Mouse (Mus musculus) hindbrain, postnatal 0 days (tissue): ENCODE data around the gene Adap2. TPM values are rescaled to one million over a fixed set of nuclear protein-coding genes. Genes with fewer than 3 reads are reported as not detected.

Experiments used
- ATAC-seq: fragments of 200-750 bp; cut with Nextera tagmentation; 2 replicates; pipeline ENCODE4 v1.8.0; 2017; ENCODE audit warnings: mild to moderate bottlenecking, moderate TSS enrichment, moderate library complexity
- DNase-seq: peaks from one replicate; pipeline ENCODE4 v3.0.0-alpha.2; 2015; ENCODE audit warnings: low spot score
- H3K27ac ChIP-seq: fragments of 300-500 bp; sonication (generic); 2 replicates; pipeline ENCODE4 v1.5.1; 2014; ENCODE audit warnings: mild to moderate bottlenecking
- H3K27me3 ChIP-seq: fragments of 300-500 bp; sonication (generic); 2 replicates; pipeline ENCODE4 v1.6.1; 2014; ENCODE audit warnings: low read length, mixed read lengths; ENCODE audit not compliant: insufficient read depth
- H3K36me3 ChIP-seq: fragments of 300-500 bp; sonication (generic); 2 replicates; pipeline ENCODE4 v1.6.1; 2014; ENCODE audit warnings: low read length, mixed read lengths; ENCODE audit not compliant: insufficient read depth
- H3K4me1 ChIP-seq: fragments of 300-500 bp; sonication (generic); 2 replicates; pipeline ENCODE4 v1.6.1; 2014; ENCODE audit warnings: antibody characterized with exemption, low read length, mixed read lengths; ENCODE audit not compliant: insufficient read depth
- H3K4me2 ChIP-seq: fragments of 300-500 bp; sonication (generic); 2 replicates; pipeline ENCODE4 v1.6.1; 2014; ENCODE audit warnings: low read depth, mild to moderate bottlenecking, low read length, moderate library complexity, mixed read lengths
- H3K4me3 ChIP-seq: fragments of 300-500 bp; sonication (generic); 2 replicates; pipeline ENCODE4 v1.5.1; 2014; ENCODE audit warnings: low read length
- H3K9ac ChIP-seq: fragments of 300-500 bp; sonication (generic); replicated peaks from 2 replicates; pipeline ENCODE4 v1.6.1; 2014; ENCODE audit warnings: mild to moderate bottlenecking, low read length, moderate library complexity, mixed read lengths
- H3K9me3 ChIP-seq: fragments of 300-500 bp; sonication (generic); 2 replicates; pipeline ENCODE4 v1.6.1; 2016; ENCODE audit warnings: low read length, mixed read lengths
- CTCF ChIP-seq: IDR thresholded peaks from 2 replicates; pipeline ENCODE4 v1.5.1; 2016; ENCODE audit warnings: antibody characterized with exemption, control low read depth, low read depth
- WGBS: fragments of 180-500 bp; shearing (Covaris S2); extraction: QIAGEN DNeasy Blood & Tissue Kit; methylation state at CpG from one replicate; pipeline ENCODE4 v1.1.7; 2014; 5-methylcytosine and 5-hydroxymethylcytosine counted together
- polyA plus RNA-seq: library from polyadenylated mRNA; unstranded; fragments of >200 nt; fragmentation: Nextera tagmentation; extraction: Ambion mirVana; gene quantifications from 2 replicates; pipeline ENCODE4 v1.2.1, GENCODE M21; 2015
- total RNA-seq: library from RNA; depleted of rRNA; stranded (reverse); fragments of >200 nt; gene quantifications from 2 replicates; pipeline ENCODE4 v1.2.3, GENCODE M21; 2014

The Adap2 gene
- total and polyA plus RNA-seq, 2 experiments from 2014 or later, result 4.1 to 4.9 TPM

GRCm38 (mm10) chr11:80193827-80194226, 39.9 kb downstream of the Adap2 start:
- no peak overlapping the region for H3K27ac ChIP-seq
- no peaks in the 10 kb centered on the region for H3K9me3 ChIP-seq
- no peaks in the 10 kb centered on the region for H3K27me3 ChIP-seq
- TF ChIP-seq CTCF, result no peak
- no peaks in the 10 kb centered on the region for H3K4me1 ChIP-seq
- H3K4me2 ChIP-seq, result no peak overlapping the region
- DNase-seq (no peak), ATAC-seq (no peak)
- WGBS, result 73% methylated on average over 4 of the region's 4 CpGs
- H3K4me3 ChIP-seq, result no peak overlapping the region
- no peaks in the 10 kb centered on the region for H3K36me3 ChIP-seq
- no peak overlapping the region for H3K9ac ChIP-seq

- DNase-seq (no peak), ATAC-seq (no peak)
- Histone ChIP-seq H3K9me3 (no peaks in the 10 kb centered on the region), H3K4me2 (no peak overlapping the region), H3K36me3 (no peaks in the 10 kb centered on the region), H3K4me1 (no peaks in the 10 kb centered on the region), H3K4me3 (no peak overlapping the region), H3K9ac (no peak overlapping the region), H3K27ac (no peak overlapping the region), H3K27me3 (no peaks in the 10 kb centered on the region)
- no peak for TF ChIP-seq CTCF
- WGBS, result 87% methylated on average over 7 of the region's 7 CpGs
Observed at GRCm38 (mm10) chr11:80196351-80196750, 42.4 kb downstream of the Adap2 start.

- Histone ChIP-seq H3K9ac (no peak overlapping the region), H3K9me3 (no peaks in the 10 kb centered on the region), H3K4me1 (no peaks in the 10 kb centered on the region), H3K4me3 (no peak overlapping the region), H3K4me2 (no peak overlapping the region), H3K27me3 (no peaks in the 10 kb centered on the region), H3K27ac (no peak overlapping the region), H3K36me3 (no peaks in the 10 kb centered on the region)
- DNase-seq, result no peak
- 94% methylated on average over 3 of the region's 3 CpGs for WGBS
- no peak for TF ChIP-seq CTCF
- ATAC-seq, result no peak
Observed at GRCm38 (mm10) chr11:80199316-80199715, 45.4 kb downstream of the Adap2 start.

- no peak for DNase-seq
- H3K4me2 ChIP-seq, result no peak overlapping the region
- H3K4me3 ChIP-seq, result no peak overlapping the region
- H3K27ac ChIP-seq, result no peak overlapping the region
- ATAC-seq, result no peak
- H3K27me3 ChIP-seq, result no peaks in the 10 kb centered on the region
- H3K36me3 ChIP-seq, result no peaks in the 10 kb centered on the region
- no peaks in the 10 kb centered on the region for H3K9me3 ChIP-seq
- TF ChIP-seq CTCF, result peak; percentile 14; the same call in 1 of the 2 replicates
- H3K9ac ChIP-seq, result no peak overlapping the region
- no peaks in the 10 kb centered on the region for H3K4me1 ChIP-seq
- 93% methylated on average over 2 of the region's 2 CpGs for WGBS
Observed at GRCm38 (mm10) chr11:80199773-80200172, 45.9 kb downstream of the Adap2 start.

- Histone ChIP-seq H3K27ac (no peak overlapping the region), H3K27me3 (no peaks in the 10 kb centered on the region), H3K36me3 (no peaks in the 10 kb centered on the region), H3K4me1 (no peaks in the 10 kb centered on the region), H3K4me3 (no peak overlapping the region), H3K9ac (no peak overlapping the region), H3K9me3 (no peaks in the 10 kb centered on the region), H3K4me2 (no peak overlapping the region)
- WGBS, result 88% methylated on average over 1 of the region's 1 CpGs
- DNase-seq (peak; percentile 27), ATAC-seq (no peak)
- peak; percentile 50 for TF ChIP-seq CTCF
Observed at GRCm38 (mm10) chr11:80200326-80200725, 46.4 kb downstream of the Adap2 start.

GRCm38 (mm10) chr11:80202296-80202695, 48.4 kb downstream of the Adap2 start:
- WGBS, result 82% methylated on average over 6 of the region's 6 CpGs
- ATAC-seq, result no peak
- no peaks in the 10 kb centered on the region for H3K9me3 ChIP-seq
- no peaks in the 10 kb centered on the region for H3K27me3 ChIP-seq
- DNase-seq, result no peak
- no peaks in the 10 kb centered on the region for H3K36me3 ChIP-seq
- H3K4me3 ChIP-seq, result no peak overlapping the region
- no peak overlapping the region for H3K9ac ChIP-seq
- no peak overlapping the region for H3K27ac ChIP-seq
- H3K4me1 ChIP-seq, result no peaks in the 10 kb centered on the region
- no peak overlapping the region for H3K4me2 ChIP-seq
- no peak for TF ChIP-seq CTCF

GRCm38 (mm10) chr11:80204037-80204436, 50.1 kb downstream of the Adap2 start:
- Histone ChIP-seq H3K4me1 (no peaks in the 10 kb centered on the region), H3K4me2 (no peak overlapping the region), H3K9ac (no peak overlapping the region), H3K9me3 (no peaks in the 10 kb centered on the region), H3K4me3 (no peak overlapping the region), H3K36me3 (no peaks in the 10 kb centered on the region), H3K27me3 (no peaks in the 10 kb centered on the region), H3K27ac (no peak overlapping the region)
- ATAC-seq, result no peak
- 73% methylated on average over 3 of the region's 3 CpGs for WGBS
- DNase-seq, result no peak
- TF ChIP-seq CTCF, result no peak
